Mouse (Mus musculus) midbrain, embryonic 12.5 days (tissue): ENCODE measurements at regions not wholly inside any gene's neighbourhood (a gene's known extent, or its start where the extent isn't known, plus 50 kb on each side); places are given as distances from the start of the nearest gene placed in this dataset.

Source experiments
- ATAC-seq: fragments of 200-750 bp; cut with Nextera tagmentation; 2 replicates; pipeline ENCODE4 v1.8.0; 2017; ENCODE audit warnings: low read depth, moderate TSS enrichment, moderate library complexity; ENCODE audit not compliant: low FRiP score
- H3K27ac ChIP-seq: fragments of 300-500 bp; sonication (generic); replicated peaks from 2 replicates; pipeline ENCODE4 v1.5.1; 2016; ENCODE audit warnings: mild to moderate bottlenecking
- H3K27me3 ChIP-seq: fragments of 300-500 bp; sonication (generic); 2 replicates; pipeline ENCODE4 v1.6.1; 2016; ENCODE audit warnings: mild to moderate bottlenecking
- H3K36me3 ChIP-seq: fragments of 300-500 bp; sonication (generic); 2 replicates; pipeline ENCODE4 v1.6.1; 2016
- H3K4me1 ChIP-seq: fragments of 300-500 bp; sonication (generic); 2 replicates; pipeline ENCODE4 v1.6.1; 2016
- H3K4me2 ChIP-seq: fragments of 300-500 bp; sonication (generic); replicated peaks from 2 replicates; pipeline ENCODE4 v1.6.1; 2016; ENCODE audit warnings: mild to moderate bottlenecking, moderate library complexity
- H3K4me3 ChIP-seq: fragments of 300-500 bp; sonication (generic); 2 replicates; pipeline ENCODE4 v1.5.1; 2016; ENCODE audit warnings: mild to moderate bottlenecking
- H3K9ac ChIP-seq: fragments of 300-500 bp; sonication (generic); replicated peaks from 2 replicates; pipeline ENCODE4 v1.6.1; 2016; ENCODE audit warnings: mild to moderate bottlenecking, moderate library complexity
- H3K9me3 ChIP-seq: fragments of 300-500 bp; sonication (generic); 2 replicates; pipeline ENCODE4 v1.6.1; 2016; ENCODE audit warnings: mild to moderate bottlenecking
- WGBS: fragments of 180-500 bp; shearing (Covaris S2); methylation state at CpG from one replicate; pipeline ENCODE4 v1.1.7; 2016; 5-methylcytosine and 5-hydroxymethylcytosine counted together

- WGBS: 75% methylated on average over 4 of the region's 4 CpGs
- no peak for ATAC-seq
- Histone ChIP-seq H3K9me3 (no peaks in the 10 kb centered on the region), H3K36me3 (no peaks in the 10 kb centered on the region), H3K4me3 (no peak overlapping the region), H3K4me1 (peaks cover 6% of the 10 kb centered on the region; the same call in 1 of the 2 replicates), H3K27ac (no peak overlapping the region), H3K9ac (no peak overlapping the region), H3K4me2 (no peak overlapping the region), H3K27me3 (peaks cover 32% of the 10 kb centered on the region)
Measured at GRCm38 (mm10) chr8:91883012-91883411, 81.1 kb upstream of the Irx3 start.

- no peak overlapping the region for H3K27ac ChIP-seq
- no peaks in the 10 kb centered on the region for H3K9me3 ChIP-seq
- ATAC-seq: no peak
- H3K27me3 ChIP-seq: peaks cover 68% of the 10 kb centered on the region
- no peaks in the 10 kb centered on the region for H3K36me3 ChIP-seq
- no peak overlapping the region for H3K9ac ChIP-seq
- no peak overlapping the region for H3K4me2 ChIP-seq
- no peak overlapping the region for H3K4me3 ChIP-seq
- 95% methylated on average over 5 of the region's 5 CpGs for WGBS
- peaks cover 17% of the 10 kb centered on the region for H3K4me1 ChIP-seq
Measured at GRCm38 (mm10) chr8:91878886-91879285, 77.0 kb upstream of the Irx3 start.

GRCm38 (mm10) chr8:91876161-91876560, 74.3 kb upstream of the Irx3 start:
- no peak overlapping the region for H3K9ac ChIP-seq
- no peak overlapping the region for H3K27ac ChIP-seq
- H3K27me3 ChIP-seq: peaks cover 73% of the 10 kb centered on the region
- 22% methylated on average over 15 of the region's 15 CpGs for WGBS
- no peaks in the 10 kb centered on the region for H3K9me3 ChIP-seq
- no peak overlapping the region for H3K4me3 ChIP-seq
- no peaks in the 10 kb centered on the region for H3K36me3 ChIP-seq
- no peak for ATAC-seq
- no peak overlapping the region for H3K4me2 ChIP-seq
- H3K4me1 ChIP-seq: peaks cover 24% of the 10 kb centered on the region

GRCm38 (mm10) chr8:91873232-91873631, 71.4 kb upstream of the Irx3 start:
- Histone ChIP-seq H3K4me1 (peaks cover 23% of the 10 kb centered on the region), H3K9ac (no peak overlapping the region), H3K27ac (no peak overlapping the region), H3K9me3 (no peaks in the 10 kb centered on the region), H3K36me3 (no peaks in the 10 kb centered on the region), H3K4me2 (0 out of 2 replicates have a peak overlapping the region, but pooled peaks have one; percentile 34), H3K27me3 (peaks cover 83% of the 10 kb centered on the region), H3K4me3 (no peak overlapping the region)
- WGBS: 67% methylated on average over 5 of the region's 5 CpGs
- ATAC-seq: no peak

- Histone ChIP-seq H3K27ac (peak overlapping the region; percentile 42), H3K4me1 (peaks cover 24% of the 10 kb centered on the region), H3K36me3 (no peaks in the 10 kb centered on the region), H3K9ac (no peak overlapping the region), H3K4me2 (peak overlapping the region; percentile 34), H3K9me3 (no peaks in the 10 kb centered on the region), H3K4me3 (peak overlapping the region; percentile 15; the same call in 1 of the 2 replicates), H3K27me3 (peaks cover 79% of the 10 kb centered on the region)
- ATAC-seq: peak; percentile 85
- 16% methylated on average over 29 of the region's 29 CpGs for WGBS
Measured at GRCm38 (mm10) chr8:91872278-91873115, 70.6 kb upstream of the Irx3 start.

- Histone ChIP-seq H3K9me3 (no peaks in the 10 kb centered on the region), H3K4me1 (peaks cover 38% of the 10 kb centered on the region), H3K4me2 (no peak overlapping the region), H3K9ac (no peak overlapping the region), H3K36me3 (no peaks in the 10 kb centered on the region), H3K27me3 (peaks cover 53% of the 10 kb centered on the region), H3K27ac (no peak overlapping the region), H3K4me3 (no peak overlapping the region)
- ATAC-seq: peak; percentile 43; the same call in 1 of the 2 replicates
- WGBS: 29% methylated on average over 7 of the region's 7 CpGs
Measured at GRCm38 (mm10) chr8:91867069-91867468, 65.2 kb upstream of the Irx3 start.

- Histone ChIP-seq H3K4me3 (no peak overlapping the region), H3K9me3 (no peaks in the 10 kb centered on the region), H3K9ac (no peak overlapping the region), H3K36me3 (no peaks in the 10 kb centered on the region), H3K27ac (no peak overlapping the region), H3K4me1 (peaks cover 38% of the 10 kb centered on the region), H3K27me3 (peaks cover 56% of the 10 kb centered on the region), H3K4me2 (peak overlapping the region; percentile 19; the same call in 1 of the 2 replicates)
- no peak for ATAC-seq
- 69% methylated on average over 7 of the region's 7 CpGs for WGBS
Measured at GRCm38 (mm10) chr8:91866076-91866475, 64.2 kb upstream of the Irx3 start.

- Histone ChIP-seq H3K9ac (no peak overlapping the region), H3K27me3 (peaks cover 56% of the 10 kb centered on the region), H3K4me3 (no peak overlapping the region), H3K36me3 (no peaks in the 10 kb centered on the region), H3K4me2 (peak overlapping the region; percentile 19), H3K27ac (peak overlapping the region; percentile 58; the same call in 1 of the 2 replicates), H3K4me1 (peaks cover 38% of the 10 kb centered on the region), H3K9me3 (no peaks in the 10 kb centered on the region)
- 7% methylated on average over 10 of the region's 10 CpGs for WGBS
- ATAC-seq: peak; percentile 40; the same call in 1 of the 2 replicates
Measured at GRCm38 (mm10) chr8:91865361-91865760, 63.5 kb upstream of the Irx3 start.

GRCm38 (mm10) chr8:91863505-91863904, 61.6 kb upstream of the Irx3 start:
- Histone ChIP-seq H3K4me1 (peaks cover 38% of the 10 kb centered on the region), H3K4me3 (no peak overlapping the region), H3K27ac (peak overlapping the region; percentile 40; the same call in 1 of the 2 replicates), H3K27me3 (peaks cover 54% of the 10 kb centered on the region), H3K9ac (no peak overlapping the region), H3K9me3 (no peaks in the 10 kb centered on the region), H3K36me3 (no peaks in the 10 kb centered on the region), H3K4me2 (peak overlapping the region; percentile 19)
- peak; percentile 50; the same call in 1 of the 2 replicates for ATAC-seq
- 17% methylated on average over 4 of the region's 4 CpGs for WGBS

GRCm38 (mm10) chr8:91855881-91856280, 54.0 kb upstream of the Irx3 start:
- no peaks in the 10 kb centered on the region for H3K9me3 ChIP-seq
- H3K4me1 ChIP-seq: peaks cover 9% of the 10 kb centered on the region; the same call in 1 of the 2 replicates
- WGBS: 8% methylated on average over 14 of the region's 14 CpGs
- H3K36me3 ChIP-seq: no peaks in the 10 kb centered on the region
- no peak overlapping the region for H3K9ac ChIP-seq
- peak; percentile 63 for ATAC-seq
- H3K27ac ChIP-seq: no peak overlapping the region
- no peak overlapping the region for H3K4me2 ChIP-seq
- H3K4me3 ChIP-seq: no peak overlapping the region
- H3K27me3 ChIP-seq: peaks cover 93% of the 10 kb centered on the region

- WGBS: 78% methylated on average over 4 of the region's 4 CpGs
- no peak overlapping the region for H3K4me2 ChIP-seq
- peaks cover 9% of the 10 kb centered on the region; the same call in 1 of the 2 replicates for H3K4me1 ChIP-seq
- no peak overlapping the region for H3K9ac ChIP-seq
- ATAC-seq: no peak
- no peak overlapping the region for H3K4me3 ChIP-seq
- no peaks in the 10 kb centered on the region for H3K9me3 ChIP-seq
- H3K36me3 ChIP-seq: no peaks in the 10 kb centered on the region
- H3K27ac ChIP-seq: no peak overlapping the region
- peaks cover 88% of the 10 kb centered on the region for H3K27me3 ChIP-seq
Measured at GRCm38 (mm10) chr8:91854369-91854768, 52.5 kb upstream of the Irx3 start.

GRCm38 (mm10) chr8:91853803-91854202, 51.9 kb upstream of the Irx3 start:
- 25% methylated on average over 2 of the region's 2 CpGs for WGBS
- H3K4me3 ChIP-seq: no peak overlapping the region
- 0 out of 2 replicates have a peak overlapping the region, but pooled peaks have one; percentile 20 for H3K27ac ChIP-seq
- no peaks in the 10 kb centered on the region for H3K9me3 ChIP-seq
- no peaks in the 10 kb centered on the region for H3K36me3 ChIP-seq
- no peak overlapping the region for H3K9ac ChIP-seq
- no peak overlapping the region for H3K4me2 ChIP-seq
- peak; percentile 54; the same call in 1 of the 2 replicates for ATAC-seq
- peaks cover 85% of the 10 kb centered on the region for H3K27me3 ChIP-seq
- peaks cover 9% of the 10 kb centered on the region; the same call in 1 of the 2 replicates for H3K4me1 ChIP-seq
